Mouse (Mus musculus): ENCODE measurements around the gene Scyl2. TPM values are rescaled to one million over a fixed set of nuclear protein-coding genes. Genes with fewer than 3 reads are reported as not detected.
A peak's percentile ranks its signal among the peaks of the same experiment; 100 is the strongest.

The Scyl2 gene
- polyA plus RNA-seq, 1 experiment from 2014 or later, result 12.7 TPM

DNA sequence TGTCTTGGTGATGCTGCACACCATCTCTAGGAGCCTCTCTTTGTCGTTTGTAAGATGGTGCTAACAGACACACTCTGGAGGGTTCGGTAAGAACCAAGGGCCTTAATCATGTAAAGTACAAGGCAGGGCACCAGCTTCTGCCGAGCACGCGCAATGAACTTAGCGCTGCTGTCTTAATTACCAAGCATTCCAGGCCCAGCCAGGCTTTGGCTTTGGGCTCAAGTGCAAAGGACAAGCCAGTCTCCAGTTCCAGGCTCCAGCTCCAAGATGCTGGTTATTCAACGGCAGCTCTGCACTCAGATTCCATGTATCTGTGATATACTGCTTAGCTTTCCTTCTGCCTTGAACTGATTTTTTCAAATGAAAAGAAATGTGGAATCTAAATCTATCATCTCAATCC lies 18.5 kb downstream of the Scyl2 start:
- Histone ChIP-seq H3K27ac (replicated peaks; ENCODE audit: low read depth, low read length) (no peak overlapping the region), H3K9ac (ENCODE audit: low read depth, low read length) (no peak overlapping the region), H3K36me3 (ENCODE audit: control insufficient read depth, insufficient read depth, low read length) (peaks cover 5% of the 10 kb centered on the region; the same call in 1 of the 2 replicates), H3K4me2 (ENCODE audit: low read depth, low read length) (no peak overlapping the region), H3K27me3 (replicated peaks; ENCODE audit: control insufficient read depth, insufficient read depth, low read length) (no peaks in the 10 kb centered on the region), H3K4me3 (ENCODE audit: low read depth, low read length) (no peak overlapping the region), H3K9me3 (ENCODE audit: control insufficient read depth, low read length) (no peaks in the 10 kb centered on the region), H3K4me1 (ENCODE audit: control insufficient read depth, insufficient read depth, low read length) (no peaks in the 10 kb centered on the region)
- no peak for DNase-seq (ENCODE audit: low spot score)
- 86% methylated on average over 7 of the region's 7 CpGs for WGBS
- ATAC-seq (ENCODE audit: low read depth), result no peak

DNA sequence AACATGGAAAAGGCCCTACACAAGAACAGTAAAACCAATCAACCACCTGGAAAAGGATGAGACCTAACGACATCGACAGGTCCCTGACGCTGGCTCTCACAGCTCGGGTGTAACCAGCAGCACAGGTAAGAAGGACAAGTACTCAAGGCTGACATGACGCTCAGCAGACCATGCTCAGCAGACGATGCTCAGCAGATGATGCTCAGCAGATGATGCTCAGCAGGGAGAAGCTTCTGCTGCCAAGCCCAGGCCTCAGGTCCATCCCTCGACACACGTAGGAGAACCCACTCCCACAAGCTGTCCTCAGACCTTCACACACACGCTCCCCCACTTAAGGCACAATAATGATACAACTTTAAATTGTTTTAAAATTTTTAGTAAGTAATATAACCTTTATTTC lies 20.4 kb downstream of the Scyl2 start:
- Histone ChIP-seq H3K4me1 (ENCODE audit: control insufficient read depth, insufficient read depth, low read length) (no peaks in the 10 kb centered on the region), H3K9ac (ENCODE audit: low read depth, low read length) (no peak overlapping the region), H3K27ac (replicated peaks; ENCODE audit: low read depth, low read length) (no peak overlapping the region), H3K27me3 (replicated peaks; ENCODE audit: control insufficient read depth, insufficient read depth, low read length) (no peaks in the 10 kb centered on the region), H3K36me3 (ENCODE audit: control insufficient read depth, insufficient read depth, low read length) (peaks cover 14% of the 10 kb centered on the region), H3K4me3 (ENCODE audit: low read depth, low read length) (no peak overlapping the region), H3K9me3 (ENCODE audit: control insufficient read depth, low read length) (no peaks in the 10 kb centered on the region), H3K4me2 (ENCODE audit: low read depth, low read length) (no peak overlapping the region)
- 96% methylated on average over 9 of the region's 9 CpGs for WGBS
- ATAC-seq (ENCODE audit: low read depth) (no peak), DNase-seq (ENCODE audit: low spot score) (no peak)

GRCm38 (mm10) chr10:89664977-89665645 lies 21.0 kb downstream of the Scyl2 start:
- DNase-seq (ENCODE audit: low spot score) (no peak), ATAC-seq (ENCODE audit: low read depth) (no peak)
- Histone ChIP-seq H3K4me1 (ENCODE audit: control insufficient read depth, insufficient read depth, low read length) (no peaks in the 10 kb centered on the region), H3K9ac (ENCODE audit: low read depth, low read length) (no peak overlapping the region), H3K36me3 (ENCODE audit: control insufficient read depth, insufficient read depth, low read length) (peaks cover 16% of the 10 kb centered on the region), H3K27me3 (replicated peaks; ENCODE audit: control insufficient read depth, insufficient read depth, low read length) (no peaks in the 10 kb centered on the region), H3K4me3 (ENCODE audit: low read depth, low read length) (no peak overlapping the region), H3K27ac (replicated peaks; ENCODE audit: low read depth, low read length) (no peak overlapping the region), H3K4me2 (ENCODE audit: low read depth, low read length) (no peak overlapping the region), H3K9me3 (ENCODE audit: control insufficient read depth, low read length) (no peaks in the 10 kb centered on the region)
- WGBS, result 89% methylated on average over 8 of the region's 8 CpGs

- DNase-seq (ENCODE audit: low spot score), result no peak
- Histone ChIP-seq H3K36me3 (ENCODE audit: control insufficient read depth, insufficient read depth, low read length) (peaks cover 78% of the 10 kb centered on the region), H3K27me3 (replicated peaks; ENCODE audit: control insufficient read depth, insufficient read depth, low read length) (no peaks in the 10 kb centered on the region), H3K9ac (ENCODE audit: low read depth, low read length) (no peak overlapping the region), H3K4me1 (ENCODE audit: control insufficient read depth, insufficient read depth, low read length) (no peaks in the 10 kb centered on the region), H3K4me3 (ENCODE audit: low read depth, low read length) (no peak overlapping the region), H3K27ac (replicated peaks; ENCODE audit: low read depth, low read length) (no peak overlapping the region), H3K4me2 (ENCODE audit: low read depth, low read length) (no peak overlapping the region), H3K9me3 (ENCODE audit: control insufficient read depth, low read length) (no peaks in the 10 kb centered on the region)
- 87% methylated on average over 5 of the region's 5 CpGs for WGBS
- no peak for ATAC-seq (ENCODE audit: low read depth)
Observed at GRCm38 (mm10) chr10:89656366-89656765, 29.7 kb downstream of the Scyl2 start.

GRCm38 (mm10) chr10:89652912-89653311 lies 33.2 kb downstream of the Scyl2 start:
- Histone ChIP-seq H3K27me3 (replicated peaks; ENCODE audit: control insufficient read depth, insufficient read depth, low read length) (no peaks in the 10 kb centered on the region), H3K4me3 (ENCODE audit: low read depth, low read length) (no peak overlapping the region), H3K4me2 (ENCODE audit: low read depth, low read length) (no peak overlapping the region), H3K9ac (ENCODE audit: low read depth, low read length) (no peak overlapping the region), H3K4me1 (ENCODE audit: control insufficient read depth, insufficient read depth, low read length) (no peaks in the 10 kb centered on the region), H3K27ac (replicated peaks; ENCODE audit: low read depth, low read length) (no peak overlapping the region), H3K9me3 (ENCODE audit: control insufficient read depth, low read length) (no peaks in the 10 kb centered on the region), H3K36me3 (ENCODE audit: control insufficient read depth, insufficient read depth, low read length) (peaks cover 70% of the 10 kb centered on the region)
- WGBS, result 75% methylated on average over 8 of the region's 8 CpGs
- DNase-seq (ENCODE audit: low spot score) (no peak), ATAC-seq (ENCODE audit: low read depth) (no peak)

DNA sequence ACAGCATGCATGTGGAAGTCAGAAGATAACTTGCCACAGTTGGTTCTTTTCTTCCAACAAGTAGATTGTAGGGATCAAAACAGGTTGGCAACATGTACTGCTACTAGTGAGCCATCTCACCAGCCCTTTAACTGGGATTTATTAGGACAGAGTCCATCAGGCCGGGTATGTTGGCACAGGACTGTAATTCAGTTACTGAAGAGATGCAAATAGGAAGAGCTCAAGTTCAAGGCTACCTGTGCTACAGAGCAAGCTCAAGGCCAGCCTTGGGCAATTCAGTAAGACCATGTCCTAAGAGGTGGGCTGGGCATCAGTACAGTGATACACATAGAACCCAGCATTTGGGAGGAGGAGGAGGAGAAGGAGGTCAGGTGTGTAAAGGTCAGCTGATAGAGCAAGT lies 34.4 kb downstream of the Scyl2 start:
- H3K4me3 ChIP-seq (ENCODE audit: low read depth, low read length), result no peak overlapping the region
- peaks cover 69% of the 10 kb centered on the region for H3K36me3 ChIP-seq (ENCODE audit: control insufficient read depth, insufficient read depth, low read length)
- no peak overlapping the region for H3K9ac ChIP-seq (ENCODE audit: low read depth, low read length)
- H3K27ac ChIP-seq (replicated peaks; ENCODE audit: low read depth, low read length), result no peak overlapping the region
- DNase-seq (ENCODE audit: low spot score) (no peak), ATAC-seq (ENCODE audit: low read depth) (no peak)
- H3K4me1 ChIP-seq (ENCODE audit: control insufficient read depth, insufficient read depth, low read length), result no peaks in the 10 kb centered on the region
- H3K9me3 ChIP-seq (ENCODE audit: control insufficient read depth, low read length), result no peaks in the 10 kb centered on the region
- no peak overlapping the region for H3K4me2 ChIP-seq (ENCODE audit: low read depth, low read length)
- no peaks in the 10 kb centered on the region for H3K27me3 ChIP-seq (replicated peaks; ENCODE audit: control insufficient read depth, insufficient read depth, low read length)
- WGBS, result 87% methylated on average over 1 of the region's 1 CpGs

- 92% methylated on average over 9 of the region's 9 CpGs for WGBS
- H3K4me2 ChIP-seq (ENCODE audit: low read depth, low read length), result no peak overlapping the region
- no peak overlapping the region for H3K27ac ChIP-seq (replicated peaks; ENCODE audit: low read depth, low read length)
- ATAC-seq (ENCODE audit: low read depth) (no peak), DNase-seq (ENCODE audit: low spot score) (no peak)
- no peaks in the 10 kb centered on the region for H3K27me3 ChIP-seq (replicated peaks; ENCODE audit: control insufficient read depth, insufficient read depth, low read length)
- H3K36me3 ChIP-seq (ENCODE audit: control insufficient read depth, insufficient read depth, low read length), result peaks cover 71% of the 10 kb centered on the region
- no peaks in the 10 kb centered on the region for H3K4me1 ChIP-seq (ENCODE audit: control insufficient read depth, insufficient read depth, low read length)
- no peak overlapping the region for H3K9ac ChIP-seq (ENCODE audit: low read depth, low read length)
- no peak overlapping the region for H3K4me3 ChIP-seq (ENCODE audit: low read depth, low read length)
- no peaks in the 10 kb centered on the region for H3K9me3 ChIP-seq (ENCODE audit: control insufficient read depth, low read length)
Observed at GRCm38 (mm10) chr10:89646918-89647317, 39.2 kb downstream of the Scyl2 start.

DNA sequence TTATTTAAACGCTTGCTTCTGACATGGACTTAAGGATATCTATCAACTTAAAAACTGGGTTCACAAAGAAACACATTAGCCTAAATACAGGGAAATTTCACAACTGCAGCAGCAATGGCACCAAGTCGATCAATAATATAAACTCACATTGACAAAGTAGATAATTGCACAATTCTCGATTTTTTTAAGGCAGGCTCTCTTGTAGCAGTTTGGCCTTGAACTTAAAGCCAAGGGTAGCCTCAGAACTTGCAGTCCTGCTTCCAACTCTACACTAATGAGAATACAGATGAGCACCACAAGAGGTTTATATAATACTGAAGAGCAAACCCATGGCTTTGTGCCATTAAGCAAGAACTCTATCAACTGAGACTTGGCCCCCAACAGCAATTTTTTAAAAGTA lies 49.1 kb downstream of the Scyl2 start:
- ATAC-seq (ENCODE audit: low read depth) (no peak), DNase-seq (ENCODE audit: low spot score) (no peak)
- H3K9ac ChIP-seq (ENCODE audit: low read depth, low read length), result no peak overlapping the region
- peaks cover 34% of the 10 kb centered on the region for H3K36me3 ChIP-seq (ENCODE audit: control insufficient read depth, insufficient read depth, low read length)
- H3K4me1 ChIP-seq (ENCODE audit: control insufficient read depth, insufficient read depth, low read length), result no peaks in the 10 kb centered on the region
- 89% methylated on average over 3 of the region's 3 CpGs for WGBS
- H3K27ac ChIP-seq (replicated peaks; ENCODE audit: low read depth, low read length), result no peak overlapping the region
- no peaks in the 10 kb centered on the region for H3K9me3 ChIP-seq (ENCODE audit: control insufficient read depth, low read length)
- H3K4me2 ChIP-seq (ENCODE audit: low read depth, low read length), result no peak overlapping the region
- H3K27me3 ChIP-seq (replicated peaks; ENCODE audit: control insufficient read depth, insufficient read depth, low read length), result no peaks in the 10 kb centered on the region
- H3K4me3 ChIP-seq (ENCODE audit: low read depth, low read length), result no peak overlapping the region

- H3K27me3 ChIP-seq (replicated peaks; ENCODE audit: control insufficient read depth, insufficient read depth, low read length), result no peaks in the 10 kb centered on the region
- ATAC-seq (ENCODE audit: low read depth) (no peak), DNase-seq (ENCODE audit: low spot score) (peak; percentile 10)
- H3K27ac ChIP-seq (replicated peaks; ENCODE audit: low read depth, low read length), result no peak overlapping the region
- no peak overlapping the region for H3K9ac ChIP-seq (ENCODE audit: low read depth, low read length)
- no peak overlapping the region for H3K4me2 ChIP-seq (ENCODE audit: low read depth, low read length)
- no peak overlapping the region for H3K4me3 ChIP-seq (ENCODE audit: low read depth, low read length)
- H3K9me3 ChIP-seq (ENCODE audit: control insufficient read depth, low read length), result no peaks in the 10 kb centered on the region
- WGBS, result 80% methylated on average over 5 of the region's 5 CpGs
- H3K4me1 ChIP-seq (ENCODE audit: control insufficient read depth, insufficient read depth, low read length), result no peaks in the 10 kb centered on the region
- peaks cover 15% of the 10 kb centered on the region for H3K36me3 ChIP-seq (ENCODE audit: control insufficient read depth, insufficient read depth, low read length)
Observed at GRCm38 (mm10) chr10:89635018-89635417, 51.1 kb downstream of the Scyl2 start.

All from embryonic facial prominence, embryonic 14.5 days (tissue).